Mouse (Mus musculus): ENCODE data around the gene Nek4.

GRCm38 (mm10) chr14:30913404-30913803, 37.8 kb upstream of the Nek4 start:
- no peak for TF ChIP-seq CTCF (IDR thresholded peaks at IDR 0.05; ENCODE audit: low read depth, low read length)
- TF ChIP-seq POLR2A (IDR thresholded peaks at IDR 0.05; ENCODE audit: extremely low read depth, insufficient read depth, low read length): no peak
